Mouse (Mus musculus): Measurements from ENCODE around the gene Etfrf1. TPM values are rescaled to one million over a fixed set of nuclear protein-coding genes. Genes with fewer than 3 reads are reported as not detected.

Gene Etfrf1
- total and polyA plus RNA-seq, 3 experiments, result 11.0 to 13.1 TPM; not detected in 1

DNA sequence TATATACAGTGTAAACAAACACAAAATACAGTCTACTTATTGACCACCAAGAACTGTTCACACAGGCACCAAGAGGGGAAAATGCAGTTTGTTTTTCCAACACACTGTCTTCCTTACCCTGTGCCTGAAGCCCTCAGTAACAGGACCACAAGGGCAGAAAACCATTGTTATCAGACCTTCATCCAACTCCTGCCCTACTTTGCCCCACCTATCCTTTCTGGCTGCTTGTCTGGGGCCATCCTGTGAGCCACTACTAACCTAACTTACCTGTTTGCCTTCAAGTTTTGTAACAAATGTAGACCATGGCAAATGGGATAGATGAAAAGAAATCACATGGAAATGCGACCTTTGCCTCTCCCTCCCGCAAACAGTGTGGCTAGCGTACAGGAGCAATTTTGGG lies 37.0 kb downstream of the Etfrf1 start:
- H3K36me3 ChIP-seq (ENCODE audit: control insufficient read depth in 1 of 2, insufficient read depth in 2 of 2, low read length in 2 of 2), result peaks cover 4 to 15% of the 10 kb centered on the region in 2 experiments; a peak in 3 of 4 replicates
- H3K9ac ChIP-seq (ENCODE audit: control insufficient read depth, low read depth, low read length, poor library complexity, severe bottlenecking), result no peak overlapping the region
- peak; percentile 28 for DNase-seq (ENCODE audit: low read depth, low spot score)
- no peak overlapping the region for H3K4me3 ChIP-seq (ENCODE audit: control insufficient read depth in 1 of 2, insufficient read depth in 1 of 2, low read depth in 2 of 2, low read length in 2 of 2)
- TF ChIP-seq SMC3 (IDR thresholded peaks at IDR 0.05; ENCODE audit: low read depth, low read length) (no peak), CHD1 (IDR thresholded peaks at IDR 0.05; ENCODE audit: low read depth, low read length) (no peak), ZMIZ1 (IDR thresholded peaks at IDR 0.05; ENCODE audit: low read depth, low read length) (no peak), CHD2 (IDR thresholded peaks at IDR 0.05; ENCODE audit: low read length) (no peak), E2F4 (IDR thresholded peaks at IDR 0.05; ENCODE audit: borderline replicate concordance, low read depth, low read length) (no peak), ZKSCAN1 (IDR thresholded peaks at IDR 0.05; ENCODE audit: low read depth, low read length) (no peak)
- no peaks in the 10 kb centered on the region for H3K27me3 ChIP-seq (ENCODE audit: control insufficient read depth in 1 of 2, insufficient read depth in 2 of 2, low read length in 2 of 2)
- H3K79me2 ChIP-seq (ENCODE audit: control insufficient read depth, insufficient read depth, low read length, poor library complexity), result peaks cover 26% of the 10 kb centered on the region
- H3K27ac ChIP-seq (ENCODE audit: control insufficient read depth, low read depth, low read length), result no peak overlapping the region
- no peaks in the 10 kb centered on the region for H3K9me3 ChIP-seq (replicated peaks; ENCODE audit: insufficient read depth, low read length)
- peaks cover 9 to 12% of the 10 kb centered on the region in 2 experiments for H3K4me1 ChIP-seq (ENCODE audit: control insufficient read depth in 1 of 2, insufficient read depth in 2 of 2, low read length in 2 of 2)

DNA sequence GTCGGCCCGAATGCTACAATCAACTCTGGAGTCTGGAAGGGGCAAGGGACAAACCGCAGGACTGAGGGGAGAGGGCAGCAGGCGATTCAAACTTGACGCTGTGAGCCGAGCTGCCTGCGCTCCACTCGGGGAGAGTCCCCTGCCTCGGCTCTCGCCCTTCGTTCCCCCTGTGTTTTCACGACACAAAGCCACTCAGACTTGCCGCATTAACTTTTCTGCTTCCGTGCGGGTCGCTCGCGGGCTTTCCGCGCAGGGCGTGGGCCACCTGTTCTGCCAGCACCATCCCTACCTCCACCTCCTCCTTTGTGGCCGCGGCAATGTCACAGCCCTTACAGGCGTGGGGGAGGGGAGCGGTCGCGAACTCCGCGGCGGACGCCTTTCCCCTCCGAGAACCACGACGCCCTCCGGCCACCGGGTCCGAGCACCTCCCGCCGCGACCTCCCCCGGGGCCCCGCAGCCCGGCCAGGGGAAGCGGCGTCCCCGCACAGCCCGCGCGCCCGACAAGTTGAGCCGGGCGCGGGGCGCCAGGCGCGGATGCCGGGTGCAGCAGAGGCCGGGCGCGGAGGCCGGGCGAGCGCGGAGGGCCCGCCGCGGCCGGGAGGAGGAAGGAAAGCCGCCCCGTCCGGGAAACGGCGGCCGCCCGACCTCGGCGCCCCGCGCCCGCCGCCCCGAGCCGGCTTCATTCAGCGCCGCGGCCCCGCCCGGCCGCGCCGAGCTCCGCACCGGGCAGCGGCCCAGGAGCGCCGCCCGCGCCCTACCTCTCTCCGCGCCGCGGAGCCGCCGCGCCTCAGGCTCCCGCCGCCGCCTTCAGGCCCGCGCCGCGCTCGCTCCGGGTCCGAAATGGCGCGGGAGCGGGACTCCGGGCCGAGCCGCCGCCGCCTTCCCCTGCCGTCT lies 38.6 kb downstream of the Etfrf1 start:
- Histone ChIP-seq H3K9me3 (replicated peaks; ENCODE audit: insufficient read depth, low read length) (no peaks in the 10 kb centered on the region), H3K4me1 (ENCODE audit: control insufficient read depth in 1 of 2, insufficient read depth in 2 of 2, low read length in 2 of 2) (peaks cover 9 to 12% of the 10 kb centered on the region in 2 experiments), H3K27ac (ENCODE audit: control insufficient read depth, low read depth, low read length) (no peak overlapping the region), H3K36me3 (ENCODE audit: control insufficient read depth in 1 of 2, insufficient read depth in 2 of 2, low read length in 2 of 2) (peaks cover 4 to 15% of the 10 kb centered on the region in 2 experiments; a peak in 3 of 4 replicates), H3K4me3 (ENCODE audit: control insufficient read depth in 1 of 2, insufficient read depth in 1 of 2, low read depth in 2 of 2, low read length in 2 of 2) (peak overlapping the region; percentile 76 to 99), H3K79me2 (ENCODE audit: control insufficient read depth, insufficient read depth, low read length, poor library complexity) (peaks cover 26% of the 10 kb centered on the region), H3K27me3 (ENCODE audit: control insufficient read depth in 1 of 2, insufficient read depth in 2 of 2, low read length in 2 of 2) (no peaks in the 10 kb centered on the region), H3K9ac (ENCODE audit: control insufficient read depth, low read depth, low read length, poor library complexity, severe bottlenecking) (peak overlapping the region; percentile 94)
- DNase-seq (ENCODE audit: low read depth, low spot score), result peak; percentile 63
- TF ChIP-seq UBTF (IDR thresholded peaks at IDR 0.05; ENCODE audit: borderline replicate concordance, insufficient read depth, low read depth, low read length) (0 out of 2 replicates have a peak, but pooled peaks have one; percentile 56), MXI1 (IDR thresholded peaks at IDR 0.05; ENCODE audit: low read depth, low read length) (peak; percentile 4; the same call in 1 of the 2 replicates), MAZ (IDR thresholded peaks at IDR 0.05; ENCODE audit: low read depth, low read length) (no peak)

DNA sequence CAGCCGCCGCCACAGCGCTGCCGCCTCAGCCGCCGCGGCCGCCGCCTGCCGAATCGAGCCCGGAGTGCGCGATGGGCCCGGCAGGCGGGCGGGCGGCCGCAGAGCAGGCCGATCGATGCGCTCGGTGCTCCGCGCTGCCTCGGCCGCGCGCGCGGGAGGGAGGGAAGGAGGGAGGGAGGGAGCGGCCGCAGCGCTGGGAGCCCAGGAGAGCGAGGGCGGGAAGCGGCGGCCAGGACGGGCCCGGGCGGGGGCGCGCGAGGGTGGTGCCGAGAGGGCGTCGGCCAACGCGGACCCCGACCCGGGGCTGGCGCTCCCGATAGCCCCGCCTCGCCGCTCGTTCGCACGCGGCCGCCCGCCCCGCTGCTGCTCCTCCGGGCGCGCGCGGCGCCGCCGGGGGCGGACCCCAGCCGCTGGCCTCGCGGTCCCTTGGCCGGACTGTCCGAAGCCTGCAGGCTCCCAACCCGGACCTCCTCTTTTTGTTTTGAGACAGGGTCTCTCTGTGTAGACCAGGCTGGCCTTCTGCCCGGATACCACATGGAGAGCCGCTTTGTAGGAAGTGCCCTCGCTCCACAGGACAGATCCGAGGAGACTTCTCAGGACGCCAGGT lies 39.4 kb downstream of the Etfrf1 start, which contains the start of gene Kras:
Kras (minus strand) TSS at position 55 of the 607 bp plus-strand sequence.
- Histone ChIP-seq H3K4me3 (ENCODE audit: control insufficient read depth in 1 of 2, insufficient read depth in 1 of 2, low read depth in 2 of 2, low read length in 2 of 2) (peak within 1 kb of the TSS; percentile 76 to 99), H3K4me1 (ENCODE audit: control insufficient read depth in 1 of 2, insufficient read depth in 2 of 2, low read length in 2 of 2) (peaks cover 9 to 12% of the 10 kb centered on the region in 2 experiments), H3K9ac (ENCODE audit: control insufficient read depth, low read depth, low read length, poor library complexity, severe bottlenecking) (peak within 1 kb of the TSS; percentile 94), H3K79me2 (ENCODE audit: control insufficient read depth, insufficient read depth, low read length, poor library complexity) (peaks cover 26% of the 10 kb centered on the region), H3K36me3 (ENCODE audit: control insufficient read depth in 1 of 2, insufficient read depth in 2 of 2, low read length in 2 of 2) (peaks cover 4 to 15% of the 10 kb centered on the region in 2 experiments; a peak in 3 of 4 replicates), H3K27me3 (ENCODE audit: control insufficient read depth in 1 of 2, insufficient read depth in 2 of 2, low read length in 2 of 2) (no peaks in the 10 kb centered on the region), H3K9me3 (replicated peaks; ENCODE audit: insufficient read depth, low read length) (no peaks in the 10 kb centered on the region), H3K27ac (ENCODE audit: control insufficient read depth, low read depth, low read length) (peak within 1 kb of the TSS; percentile 38)
- peak; percentile 93 for DNase-seq (ENCODE audit: low read depth, low spot score)
- TF ChIP-seq MXI1 (IDR thresholded peaks at IDR 0.05; ENCODE audit: low read depth, low read length) (no peak; the same call in 1 of the 2 replicates), POLR2A (IDR thresholded peaks at IDR 0.05; ENCODE audit: control insufficient read depth in 1 of 2, insufficient read depth in 1 of 2, low read depth in 1 of 2, low read length in 2 of 2, poor library complexity in 1 of 2) (peak; percentile 54 to 70), POLR2AphosphoS5 (IDR thresholded peaks at IDR 0.05; ENCODE audit: borderline replicate concordance, low read depth, low read length) (no peak), RCOR1 (IDR thresholded peaks at IDR 0.05; ENCODE audit: low read depth, low read length) (no peak), ZKSCAN1 (IDR thresholded peaks at IDR 0.05; ENCODE audit: low read depth, low read length) (no peak), MYB (IDR thresholded peaks at IDR 0.05; ENCODE audit: low read depth, low read length) (no peak), MYC (IDR thresholded peaks at IDR 0.05; ENCODE audit: low read depth, low read length) (no peak), ZMIZ1 (IDR thresholded peaks at IDR 0.05; ENCODE audit: low read depth, low read length) (0 out of 2 replicates have a peak, but pooled peaks have one; percentile 15), HCFC1 (IDR thresholded peaks at IDR 0.05; ENCODE audit: low read depth, low read length) (peak; percentile 70), MEF2A (IDR thresholded peaks at IDR 0.05; ENCODE audit: extremely low read depth, insufficient replicate concordance, low read depth, low read length, poor library complexity, severe bottlenecking) (no peak), CTCF (IDR thresholded peaks at IDR 0.05 in 2 of 3, conservative IDR thresholded peaks at IDR 0.05 in 1 of 3; ENCODE audit: control insufficient read depth in 1 of 3, insufficient read depth in 1 of 3, low read depth in 2 of 3, low read length in 3 of 3, poor library complexity in 1 of 3, severe bottlenecking in 1 of 3) (no peak), MAX (IDR thresholded peaks at IDR 0.05; ENCODE audit: low read length) (0 out of 2 replicates have a peak, but pooled peaks have one; percentile 27), MAFK (IDR thresholded peaks at IDR 0.05; ENCODE audit: borderline replicate concordance, low read depth, low read length) (no peak), TCF12 (IDR thresholded peaks at IDR 0.05; ENCODE audit: low read depth, low read length) (no peak), SIN3A (IDR thresholded peaks at IDR 0.05; ENCODE audit: low read length) (no peak; the same call in 1 of the 2 replicates), JUND (IDR thresholded peaks at IDR 0.05; ENCODE audit: low read depth, low read length) (no peak), E2F4 (IDR thresholded peaks at IDR 0.05; ENCODE audit: borderline replicate concordance, low read depth, low read length) (no peak)

Data from MEL (cell line).